In the genomic region with DNA sequence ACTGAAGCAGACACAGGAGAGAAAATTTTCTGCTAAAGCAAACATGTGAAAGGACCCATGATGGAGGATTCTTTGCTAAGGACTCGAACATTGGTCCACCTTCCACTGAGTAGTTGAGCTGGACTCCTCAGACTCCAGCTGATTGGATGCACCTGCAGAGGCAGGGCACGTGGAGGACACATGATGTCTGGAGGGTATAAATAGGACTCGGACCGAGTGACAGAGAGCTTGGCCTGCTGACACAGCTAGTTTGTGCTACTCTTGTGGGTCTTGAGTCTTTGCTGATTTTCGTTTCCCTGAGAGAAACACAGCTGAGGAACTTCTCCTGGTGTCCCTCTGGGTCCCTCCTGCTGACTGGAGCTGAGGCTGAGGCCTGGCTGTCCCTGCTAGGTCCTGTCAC, we compare ENCODE assay signal across 31 mouse cellular contexts. TPM values are rescaled to one million over a fixed set of nuclear protein-coding genes. Genes with fewer than 3 reads are reported as not detected.
"Had no signal": no experiment of that assay in that cellular context is flagged by ENCODE, and none has a peak within 500 bp of the region (broad histone marks: within the 10 kb centered on the region; RNA-seq: fewer than 3 reads in every experiment).

No protein-coding gene starts in this region.

- H3K27ac ChIP-seq: heart, embryonic 15.5 days; hindbrain, embryonic 13.5 days; hindbrain, embryonic 15.5 days; hindbrain, postnatal 0 days; kidney, embryonic 15.5 days; kidney, postnatal 0 days; limb, embryonic 13.5 days; limb, embryonic 15.5 days; liver, embryonic 12.5 days; liver, embryonic 14.5 days had no signal

- ATAC-seq: forebrain, postnatal 0 days; hindbrain, postnatal 0 days; intestine, embryonic 16.5 days; liver, embryonic 12.5 days had no signal

- H3K27me3 ChIP-seq: heart, embryonic 15.5 days; hindbrain, embryonic 13.5 days; hindbrain, embryonic 15.5 days; kidney, embryonic 15.5 days; limb, embryonic 13.5 days; limb, embryonic 15.5 days; liver, embryonic 12.5 days had no signal

- H3K4me1 ChIP-seq: hindbrain, embryonic 13.5 days; hindbrain, embryonic 15.5 days; kidney, embryonic 15.5 days; limb, embryonic 13.5 days; limb, embryonic 15.5 days; liver, embryonic 12.5 days had no signal

- H3K4me2 ChIP-seq: heart, embryonic 11.5 days; heart, embryonic 15.5 days; hindbrain, embryonic 13.5 days; hindbrain, embryonic 15.5 days; kidney, embryonic 15.5 days; limb, embryonic 13.5 days; limb, embryonic 15.5 days; liver, embryonic 12.5 days had no signal

- H3K4me3 ChIP-seq: heart, embryonic 15.5 days; hindbrain, embryonic 13.5 days; hindbrain, embryonic 15.5 days; kidney, embryonic 15.5 days; limb, embryonic 13.5 days; limb, embryonic 15.5 days; liver, embryonic 12.5 days had no signal

- H3K36me3 ChIP-seq: hindbrain, embryonic 13.5 days; hindbrain, embryonic 15.5 days had no signal

- H3K9ac ChIP-seq: forebrain, postnatal 0 days; heart, embryonic 15.5 days; hindbrain, embryonic 13.5 days; hindbrain, embryonic 15.5 days; kidney, embryonic 15.5 days; limb, embryonic 13.5 days; limb, embryonic 15.5 days; liver, embryonic 12.5 days; liver, embryonic 14.5 days had no signal

- DNase-seq: forebrain, postnatal 0 days; gastrocnemius, postnatal 14 days; gastrocnemius, postnatal 36 days; heart, adult 11 months; heart, postnatal 10 days; heart, postnatal 36 days; kidney, adult 11 months; kidney, adult 2 months; kidney, adult 9 months; kidney, postnatal 14 days; kidney, postnatal 36 days; layer of hippocampus, postnatal 36 days; left cerebral cortex, postnatal 4 days had no signal

- H3K9me3 ChIP-seq: heart, embryonic 15.5 days; hindbrain, embryonic 13.5 days; hindbrain, embryonic 15.5 days; kidney, embryonic 15.5 days; limb, embryonic 15.5 days; liver, embryonic 12.5 days had no signal

RNA-seq across cellular contexts. Expression of gene Pak6, which starts 16.4 kb away (rescaled TPM):
- total RNA-seq: gastrocnemius, adult 18-20 months; gastrocnemius, adult 8-10 months; hematopoietic stem cell, adult 5-6 weeks; liver, adult 2 months had no signal

RNA-seq across cellular contexts. Expression of gene Ankrd63, which starts 57.1 kb away (rescaled TPM):
- total RNA-seq: gastrocnemius, adult 18-20 months; gastrocnemius, adult 8-10 months; gastrocnemius, postnatal 14 days; gastrocnemius, postnatal 36 days; hindbrain, postnatal 0 days; liver, adult 2 months had no signal
- polyA plus RNA-seq: hindbrain, embryonic 11.5 days; hindbrain, embryonic 13.5 days; limb, embryonic 11.5 days; liver, adult 2 months had no signal
